14 mouse cellular contexts compared by ENCODE assay signal in genomic region chr1:189405221-189405620, GRCm38 (mm10). TPM values are rescaled to one million over a fixed set of nuclear protein-coding genes. Genes with fewer than 3 reads are reported as not detected.
DNase-seq lines count a peak whose midpoint lies in the region; ATAC-seq and TF ChIP-seq lines count a peak whose summit lies in the region.
"Had no signal": no experiment of that assay in that cellular context is flagged by ENCODE, and none has a peak within 500 bp of the region (broad histone marks: within the 10 kb centered on the region; RNA-seq: fewer than 3 reads in every experiment).

No protein-coding gene starts in this region.

- TF ChIP-seq CTCF in lung, postnatal 0 days (IDR thresholded peaks at IDR 0.05): no peak

- WGBS in lung, postnatal 0 days: 28% methylated on average over 10 of the region's 10 CpGs
- 89% methylated on average over 10 of the region's 10 CpGs for WGBS in neural tube, embryonic 15.5 days

- H3K27ac ChIP-seq in lung, postnatal 0 days (ENCODE audit: low read length): no peak overlapping the region
- no peak overlapping the region for H3K27ac ChIP-seq in neural tube, embryonic 15.5 days (replicated peaks)
- H3K27ac ChIP-seq: embryonic facial prominence, embryonic 13.5 days; heart, embryonic 13.5 days had no signal

- peak; percentile 15 to 36 for DNase-seq in cerebellum, postnatal 14 days
- DNase-seq in cerebellum, adult 8-10 months: no peak
- DNase-seq in Muller cell, postnatal 12 days (ENCODE audit: inconsistent ontology term): peak; percentile 97
- peak; percentile 41 to 50 for DNase-seq in heart, adult 9 months (ENCODE audit: low spot score in 2 of 2)
- DNase-seq in lung, postnatal 0 days (ENCODE audit: low spot score): peak; percentile 90
- DNase-seq in frontal cortex, postnatal 14 days (ENCODE audit: low spot score in 2 of 2): no peak
- DNase-seq in thymus, postnatal 14 days: no peak
- DNase-seq: cerebellum, adult 9-10 months; kidney, postnatal 14 days; right cerebral cortex, postnatal 4 days had no signal

- peak; percentile 95 for ATAC-seq in lung, postnatal 0 days
- ATAC-seq in neural tube, embryonic 15.5 days (ENCODE audit: low FRiP score): no peak
- ATAC-seq: forebrain, embryonic 16.5 days had no signal

- no peaks in the 10 kb centered on the region for H3K36me3 ChIP-seq in lung, postnatal 0 days (ENCODE audit: insufficient read depth, low read length)
- H3K36me3 ChIP-seq in neural tube, embryonic 15.5 days: no peaks in the 10 kb centered on the region
- H3K36me3 ChIP-seq: embryonic facial prominence, embryonic 13.5 days; heart, embryonic 13.5 days had no signal

- no peak overlapping the region for H3K4me2 ChIP-seq in lung, postnatal 0 days (replicated peaks; ENCODE audit: low read depth, low read length)
- no peak overlapping the region for H3K4me2 ChIP-seq in neural tube, embryonic 15.5 days
- H3K4me2 ChIP-seq: embryonic facial prominence, embryonic 13.5 days; heart, embryonic 13.5 days had no signal

- TF ChIP-seq EP300 in lung, postnatal 0 days (IDR thresholded peaks at IDR 0.05): peak; percentile 88

- H3K9me3 ChIP-seq in lung, postnatal 0 days (ENCODE audit: low read length): no peaks in the 10 kb centered on the region
- no peaks in the 10 kb centered on the region for H3K9me3 ChIP-seq in neural tube, embryonic 15.5 days (replicated peaks)
- H3K9me3 ChIP-seq: embryonic facial prominence, embryonic 13.5 days; heart, embryonic 13.5 days had no signal

- H3K27me3 ChIP-seq in lung, postnatal 0 days (replicated peaks; ENCODE audit: insufficient read depth, low read length): no peaks in the 10 kb centered on the region
- H3K27me3 ChIP-seq in neural tube, embryonic 15.5 days (replicated peaks): no peaks in the 10 kb centered on the region
- H3K27me3 ChIP-seq: embryonic facial prominence, embryonic 13.5 days; heart, embryonic 13.5 days had no signal

- H3K4me1 ChIP-seq in lung, postnatal 0 days (ENCODE audit: insufficient read depth, low read depth, low read length): no peaks in the 10 kb centered on the region
- H3K4me1 ChIP-seq in neural tube, embryonic 15.5 days: peaks cover 6% of the 10 kb centered on the region; the same call in 1 of the 2 replicates

- H3K4me3 ChIP-seq in lung, postnatal 0 days (ENCODE audit: low read depth, low read length): no peak overlapping the region
- no peak overlapping the region for H3K4me3 ChIP-seq in neural tube, embryonic 15.5 days (replicated peaks)
- H3K4me3 ChIP-seq: embryonic facial prominence, embryonic 13.5 days; heart, embryonic 13.5 days had no signal

- no peak overlapping the region for H3K9ac ChIP-seq in lung, postnatal 0 days (replicated peaks; ENCODE audit: low read depth)
- no peak overlapping the region for H3K9ac ChIP-seq in neural tube, embryonic 15.5 days (replicated peaks)
- H3K9ac ChIP-seq: embryonic facial prominence, embryonic 13.5 days; heart, embryonic 13.5 days had no signal

RNA-seq across cellular contexts. Expression of gene Kcnk2, which starts 3.1 kb away (rescaled TPM):
- 4.6 and 5.3 TPM in 2 replicates for polyA plus RNA-seq in lung, postnatal 0 days (2015; fragmentation: Nextera tagmentation; extraction: Ambion mirVana)
- polyA plus RNA-seq in neural tube, embryonic 15.5 days (2015; fragmentation: Nextera tagmentation; extraction: Ambion mirVana): 16.6 and 17.0 TPM in 2 replicates

Comparison
In these comparisons a context has a peak if more than half of its experiments do, and no peak if none do; other contexts are left out.
1. DNase-seq: peak in cerebellum, postnatal 14 days (2 of 2), Muller cell, postnatal 12 days (single experiment), heart, adult 9 months (2 of 2) and lung, postnatal 0 days (single experiment); none in cerebellum, adult 8-10 months (single experiment), frontal cortex, postnatal 14 days (0 of 2) and thymus, postnatal 14 days (single experiment).